Mouse (Mus musculus) layer of hippocampus, postnatal 10 days (tissue): Measurements from ENCODE around the gene Cux2. TPM values are rescaled to one million over a fixed set of nuclear protein-coding genes. Genes with fewer than 3 reads are reported as not detected.
"Not testable (repeated sequence)": the region's sequence is repeated elsewhere in the genome, so short reads cannot be mapped to it uniquely, and the experiment has no call there.

Experiments
- DNase-seq, 2 experiments: peaks; one replicate each; pipeline ENCODE4 v3.0.0; 2021; ENCODE audit warnings: low spot score in 2 of 2
- total RNA-seq, 2 experiments: library from RNA; stranded (reverse); gene quantifications; 2 replicates each; pipeline ENCODE4 v1.2.3; 2021

Gene Cux2
- total RNA-seq, 2 experiments from 2014 or later, result 35.5 to 40.1 TPM

GRCm38 (mm10) chr5:121879211-121879610, 170.7 kb downstream of the Cux2 start:
- peak; percentile 42 to 44 for DNase-seq

GRCm38 (mm10) chr5:121878703-121879102, 171.2 kb downstream of the Cux2 start:
- no peak for DNase-seq

- DNase-seq, result no peak
Measured at GRCm38 (mm10) chr5:121876901-121877300, 173.0 kb downstream of the Cux2 start.

- DNase-seq, result no peak
Measured at GRCm38 (mm10) chr5:121875041-121875440, 174.9 kb downstream of the Cux2 start.

- peak; percentile 93 to 94 for DNase-seq
Measured at GRCm38 (mm10) chr5:121872158-121872557, 177.7 kb downstream of the Cux2 start.

GRCm38 (mm10) chr5:121871515-121872030, 178.3 kb downstream of the Cux2 start:
- DNase-seq, result no peak

- no peak for DNase-seq
Measured at GRCm38 (mm10) chr5:121870832-121871231, 179.1 kb downstream of the Cux2 start.

- no peak for DNase-seq
Measured at GRCm38 (mm10) chr5:121867963-121868362, 181.9 kb downstream of the Cux2 start.

- no peak for DNase-seq
Measured at GRCm38 (mm10) chr5:121864330-121864729, 185.6 kb downstream of the Cux2 start.

- DNase-seq, result no peak
Measured at GRCm38 (mm10) chr5:121861964-121862363, 187.9 kb downstream of the Cux2 start.

- DNase-seq, result no peak
Measured at GRCm38 (mm10) chr5:121858427-121858826, 191.5 kb downstream of the Cux2 start.

- no peak for DNase-seq
Measured at GRCm38 (mm10) chr5:121856740-121857139, 193.2 kb downstream of the Cux2 start.

- no peak for DNase-seq
Measured at GRCm38 (mm10) chr5:121854768-121855167, 195.1 kb downstream of the Cux2 start.

- no peak for DNase-seq
Measured at GRCm38 (mm10) chr5:121853368-121854051, 196.4 kb downstream of the Cux2 start.

GRCm38 (mm10) chr5:121849478-121850349, 200.2 kb downstream of the Cux2 start:
- DNase-seq, result no peak

GRCm38 (mm10) chr5:121848743-121849142, 201.2 kb downstream of the Cux2 start, which contains the start of gene Pheta1:
TSS of gene Pheta1 (plus strand) at chr5:121848984.
- DNase-seq, result peak; percentile 90 to 95

GRCm38 (mm10) chr5:121848035-121848519, 201.8 kb downstream of the Cux2 start:
- DNase-seq, result peak; percentile 49 to 57

GRCm38 (mm10) chr5:121847269-121847668, 202.6 kb downstream of the Cux2 start:
- DNase-seq, result not testable (repeated sequence)

- no peak for DNase-seq
Measured at GRCm38 (mm10) chr5:121846322-121846721, 203.6 kb downstream of the Cux2 start.

GRCm38 (mm10) chr5:121845361-121845760, 204.5 kb downstream of the Cux2 start:
- no peak for DNase-seq

- DNase-seq, result no peak
Measured at GRCm38 (mm10) chr5:121843138-121843905, 206.6 kb downstream of the Cux2 start.
